Mouse (Mus musculus) liver, postnatal 0 days (tissue): ENCODE data around the gene Xylt1. TPM values are rescaled to one million over a fixed set of nuclear protein-coding genes. Genes with fewer than 3 reads are reported as not detected.

Experiments used
- ATAC-seq: fragments of 200-750 bp; cut with Nextera tagmentation; 2 replicates; pipeline ENCODE4 v1.8.0; 2017; ENCODE audit warnings: mild to moderate bottlenecking, moderate library complexity
- DNase-seq: peaks from one replicate; pipeline ENCODE4 v3.0.0-alpha.2; 2016
- H3K27ac ChIP-seq: fragments of 300-500 bp; sonication (generic); 2 replicates; pipeline ENCODE4 v1.5.1; 2014; ENCODE audit warnings: antibody characterized with exemption, moderate library complexity, mild to moderate bottlenecking, low read depth
- H3K27me3 ChIP-seq: fragments of 300-500 bp; sonication (generic); 2 replicates; pipeline ENCODE4 v1.6.1; 2014; ENCODE audit warnings: low read length, control low read depth, mixed read lengths; ENCODE audit not compliant: insufficient read depth
- H3K36me3 ChIP-seq: fragments of 300-500 bp; sonication (generic); replicated peaks from 2 replicates; pipeline ENCODE4 v1.6.1; 2014; ENCODE audit warnings: mild to moderate bottlenecking, control low read depth, low read length, moderate library complexity, mixed read lengths; ENCODE audit not compliant: insufficient read depth
- H3K4me1 ChIP-seq: fragments of 300-500 bp; sonication (generic); 2 replicates; pipeline ENCODE4 v1.6.1; 2014; ENCODE audit warnings: antibody characterized with exemption, mild to moderate bottlenecking, control low read depth; ENCODE audit not compliant: insufficient read depth
- H3K4me2 ChIP-seq: fragments of 300-500 bp; sonication (generic); 2 replicates; pipeline ENCODE4 v1.6.1; 2014; ENCODE audit warnings: low read depth, mild to moderate bottlenecking, low read length, moderate library complexity, mixed read lengths
- H3K4me3 ChIP-seq: fragments of 300-500 bp; sonication (generic); 2 replicates; pipeline ENCODE4 v1.5.1; 2014; ENCODE audit warnings: low read depth, low read length
- H3K9ac ChIP-seq: fragments of 300-500 bp; sonication (generic); replicated peaks from 2 replicates; pipeline ENCODE4 v1.6.1; 2014; ENCODE audit warnings: mild to moderate bottlenecking, moderate library complexity
- H3K9me3 ChIP-seq: fragments of 300-500 bp; sonication (generic); 2 replicates; pipeline ENCODE4 v1.6.1; 2016; ENCODE audit warnings: mild to moderate bottlenecking, control low read depth, low read length, mixed read lengths
- CTCF ChIP-seq: sonication (generic); IDR thresholded peaks from 2 replicates; pipeline ENCODE4 v1.5.1; 2016; ENCODE audit warnings: antibody characterized with exemption, low read depth
- EP300 ChIP-seq: IDR thresholded peaks from 2 replicates; pipeline ENCODE4 v1.6.1; 2016; ENCODE audit warnings: antibody characterized with exemption, low read depth, mild to moderate bottlenecking
- WGBS: fragments of 180-500 bp; shearing (Covaris S2); extraction: QIAGEN DNeasy Blood & Tissue Kit; methylation state at CpG from one replicate; pipeline ENCODE4 v1.1.7; 2014; ENCODE audit not compliant: insufficient replicate concordance; 5-methylcytosine and 5-hydroxymethylcytosine counted together
- polyA plus RNA-seq: library from polyadenylated mRNA; unstranded; fragments of >200 nt; fragmentation: Nextera tagmentation; extraction: Ambion mirVana; gene quantifications from 2 replicates; pipeline ENCODE4 v1.2.1, GENCODE M21; 2015

Xylt1 gene
- polyA plus RNA-seq, 1 experiment from 2014 or later: 0.31 TPM

DNA sequence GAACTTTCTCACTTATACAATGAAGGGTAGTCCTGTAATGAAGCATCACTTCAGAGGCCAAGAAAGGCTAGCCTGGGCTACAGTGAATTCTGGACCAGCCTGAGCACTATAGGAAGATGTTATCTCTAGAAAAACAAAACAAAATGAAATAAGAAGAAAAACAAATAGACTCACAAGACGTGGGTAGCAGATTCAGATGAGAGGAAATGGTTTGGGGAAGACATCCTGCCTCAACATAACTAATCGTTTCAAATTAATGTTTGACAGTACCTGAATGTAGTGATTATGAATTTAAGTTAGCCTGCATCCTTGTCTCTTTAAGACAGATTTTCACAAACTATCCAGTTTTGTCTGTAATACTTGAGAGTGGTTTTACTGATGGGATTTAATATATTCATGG lies 117.4 kb downstream of the Xylt1 start:
- Histone ChIP-seq H3K9ac (no peak overlapping the region), H3K4me2 (no peak overlapping the region), H3K36me3 (no peaks in the 10 kb centered on the region), H3K4me3 (no peak overlapping the region), H3K27me3 (no peaks in the 10 kb centered on the region), H3K4me1 (no peaks in the 10 kb centered on the region), H3K27ac (no peak overlapping the region), H3K9me3 (peaks cover 7% of the 10 kb centered on the region; the same call in 1 of the 2 replicates)
- DNase-seq: no peak
- WGBS: 45% methylated on average over 2 of the region's 2 CpGs
- TF ChIP-seq CTCF (no peak), EP300 (no peak)
- ATAC-seq: no peak

DNA sequence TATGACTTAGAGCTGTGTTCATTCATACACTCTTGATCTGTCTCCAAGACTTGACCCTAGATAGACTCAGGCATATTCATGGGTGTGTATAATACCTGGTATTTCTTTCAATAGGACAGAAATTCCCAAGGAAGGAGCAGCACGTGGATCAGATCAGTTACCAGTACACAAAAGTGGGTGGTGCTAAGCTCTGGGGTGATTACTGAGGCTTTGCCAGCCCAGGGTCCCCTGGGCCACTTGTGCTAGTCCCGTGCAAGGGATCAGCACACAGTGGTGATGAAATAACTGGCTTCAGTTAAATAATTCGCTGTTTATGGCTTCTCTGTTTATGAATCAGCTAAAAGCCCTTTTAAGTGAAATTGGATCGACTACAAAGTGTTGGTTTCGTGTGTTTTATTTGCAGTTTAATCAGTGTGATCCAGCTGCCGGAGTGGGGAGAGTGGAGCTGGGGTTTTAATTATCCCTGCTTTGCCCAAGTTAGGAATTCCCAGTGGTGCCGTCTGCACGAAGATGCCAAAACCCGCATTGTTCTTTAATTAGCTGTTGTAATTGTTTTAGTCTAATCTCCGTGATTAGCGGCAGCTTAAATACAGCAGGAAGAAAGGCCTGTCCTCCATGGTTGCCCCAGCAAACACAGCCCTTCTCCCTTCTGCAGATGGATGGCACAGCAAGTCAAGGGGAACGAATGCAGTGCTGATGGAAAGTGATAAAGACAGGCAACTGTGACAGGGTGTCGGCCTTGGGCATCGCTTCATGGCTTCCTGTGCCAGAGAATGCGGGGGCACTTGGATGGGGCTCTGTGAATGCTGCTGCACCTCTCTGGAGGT lies 120.8 kb downstream of the Xylt1 start:
- no peak overlapping the region for H3K4me2 ChIP-seq
- TF ChIP-seq CTCF (no peak), EP300 (no peak)
- peaks cover 7% of the 10 kb centered on the region; the same call in 1 of the 2 replicates for H3K9me3 ChIP-seq
- H3K4me1 ChIP-seq: no peaks in the 10 kb centered on the region
- no peak overlapping the region for H3K4me3 ChIP-seq
- no peak for ATAC-seq
- DNase-seq: no peak
- no peaks in the 10 kb centered on the region for H3K36me3 ChIP-seq
- no peak overlapping the region for H3K9ac ChIP-seq
- H3K27me3 ChIP-seq: no peaks in the 10 kb centered on the region
- WGBS: 75% methylated on average over 15 of the region's 15 CpGs
- H3K27ac ChIP-seq: no peak overlapping the region

DNA sequence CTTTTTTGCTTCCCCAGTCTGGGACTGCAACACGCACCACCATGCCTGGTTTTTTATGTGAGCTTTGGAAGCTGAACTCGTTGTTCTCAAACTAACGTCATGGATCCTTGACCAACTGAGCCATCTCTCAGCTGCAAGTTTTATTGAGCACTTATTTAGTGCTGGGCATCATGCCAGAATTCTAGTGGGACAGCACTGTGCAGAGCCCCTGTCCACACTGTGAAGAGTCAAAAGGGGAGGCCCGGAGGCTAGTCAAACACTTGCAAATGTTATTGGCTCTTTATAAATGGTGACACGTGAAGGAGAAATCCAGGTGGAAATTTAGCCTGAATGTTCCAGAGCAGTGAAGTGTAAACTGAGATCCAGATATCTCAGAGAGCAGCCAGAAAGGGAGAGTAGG lies 121.6 kb downstream of the Xylt1 start:
- 85% methylated on average over 5 of the region's 5 CpGs for WGBS
- Histone ChIP-seq H3K27me3 (no peaks in the 10 kb centered on the region), H3K27ac (no peak overlapping the region), H3K4me2 (no peak overlapping the region), H3K4me1 (no peaks in the 10 kb centered on the region), H3K36me3 (no peaks in the 10 kb centered on the region), H3K9ac (no peak overlapping the region), H3K9me3 (peaks cover 7% of the 10 kb centered on the region; the same call in 1 of the 2 replicates), H3K4me3 (no peak overlapping the region)
- ATAC-seq (no peak), DNase-seq (no peak)
- TF ChIP-seq CTCF: no peak
- TF ChIP-seq EP300: no peak

DNA sequence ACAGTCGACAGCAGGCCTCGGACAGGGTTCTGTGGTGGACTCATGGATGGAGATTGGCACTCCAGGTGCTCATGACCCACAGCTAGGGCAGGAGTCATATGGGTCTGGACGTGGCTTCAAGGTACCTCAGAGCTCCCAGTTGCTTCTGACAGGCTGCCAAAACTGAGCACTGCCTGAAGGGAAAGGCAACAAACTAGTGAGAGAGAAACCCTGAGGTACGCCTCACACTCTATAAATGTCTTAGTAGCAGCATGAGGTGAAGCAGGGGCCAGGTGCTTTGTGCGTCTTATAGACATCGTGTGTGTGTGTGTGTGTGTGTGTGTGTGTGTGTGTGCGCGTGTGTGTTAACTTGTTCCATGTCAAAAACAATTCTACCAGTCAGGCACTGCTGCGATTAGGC lies 122.9 kb downstream of the Xylt1 start:
- H3K9ac ChIP-seq: no peak overlapping the region
- H3K4me3 ChIP-seq: no peak overlapping the region
- no peak for TF ChIP-seq CTCF
- H3K4me1 ChIP-seq: no peaks in the 10 kb centered on the region
- no peak for DNase-seq
- no peak overlapping the region for H3K27ac ChIP-seq
- H3K9me3 ChIP-seq: peaks cover 7% of the 10 kb centered on the region; the same call in 1 of the 2 replicates
- no peak overlapping the region for H3K4me2 ChIP-seq
- no peaks in the 10 kb centered on the region for H3K36me3 ChIP-seq
- H3K27me3 ChIP-seq: no peaks in the 10 kb centered on the region
- 85% methylated on average over 9 of the region's 9 CpGs for WGBS
- no peak for ATAC-seq

DNA sequence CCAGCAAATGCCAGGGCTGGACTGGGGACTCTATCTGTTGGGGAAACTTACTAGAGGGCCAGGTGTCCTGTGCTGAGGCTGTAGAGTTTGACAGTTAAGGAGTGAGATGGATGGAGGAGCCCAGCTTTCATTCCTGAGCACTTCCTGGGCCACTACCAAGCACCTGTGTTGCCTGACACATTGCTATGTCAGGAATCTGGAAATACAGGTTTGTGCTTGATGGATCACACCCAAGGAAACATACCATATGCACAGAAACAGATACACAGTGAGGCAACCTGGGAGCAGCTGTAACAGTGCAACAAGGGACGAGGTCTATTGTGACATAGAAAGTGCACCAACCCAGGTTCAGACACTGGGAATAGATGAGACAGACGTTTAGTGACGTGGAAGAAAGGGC lies 125.0 kb downstream of the Xylt1 start:
- TF ChIP-seq CTCF (no peak), EP300 (no peak)
- WGBS: 72% methylated on average over 3 of the region's 3 CpGs
- DNase-seq: no peak

DNA sequence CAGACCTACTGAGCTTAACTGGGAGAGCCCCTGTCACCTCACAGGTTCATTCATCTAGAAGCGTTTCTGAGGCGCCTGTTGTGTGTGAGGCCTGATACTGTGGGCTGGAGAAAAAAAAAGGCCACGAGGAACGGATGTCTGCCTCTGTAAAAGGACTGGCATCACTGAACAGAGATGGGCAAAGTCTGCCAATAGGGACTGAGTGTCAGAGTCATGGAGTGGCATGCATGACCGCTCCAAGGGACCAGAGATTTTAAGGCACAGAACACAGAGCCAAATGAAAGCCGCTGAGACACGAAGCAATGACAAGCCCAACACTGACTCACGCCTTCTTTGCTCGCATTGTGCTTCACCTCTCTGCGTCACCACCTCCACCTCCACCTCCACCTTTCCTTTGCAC lies 126.6 kb downstream of the Xylt1 start:
- no peak for ATAC-seq
- Histone ChIP-seq H3K9me3 (no peaks in the 10 kb centered on the region), H3K9ac (no peak overlapping the region), H3K4me3 (no peak overlapping the region), H3K4me2 (no peak overlapping the region), H3K27ac (no peak overlapping the region), H3K27me3 (no peaks in the 10 kb centered on the region), H3K36me3 (no peaks in the 10 kb centered on the region), H3K4me1 (no peaks in the 10 kb centered on the region)
- no peak for DNase-seq
- 84% methylated on average over 10 of the region's 10 CpGs for WGBS
- no peak for TF ChIP-seq CTCF
- no peak for TF ChIP-seq EP300

More for the DNA sequence above, 125.0 kb downstream of the Xylt1 start:
- Histone ChIP-seq H3K9ac (no peak overlapping the region), H3K36me3 (no peaks in the 10 kb centered on the region), H3K27me3 (no peaks in the 10 kb centered on the region), H3K4me3 (no peak overlapping the region), H3K9me3 (peaks cover 7% of the 10 kb centered on the region; the same call in 1 of the 2 replicates), H3K27ac (no peak overlapping the region), H3K4me1 (no peaks in the 10 kb centered on the region), H3K4me2 (no peak overlapping the region)
- no peak for ATAC-seq
